Mouse (Mus musculus): ENCODE data around the gene Tsga8.

Tsga8 gene

GRCm38 (mm10) chrX:83487598-83487997, at the start of gene Tsga8:
Gene Tsga8 (minus strand): TSS chrX:83487924.
- no peak for DNase-seq (ENCODE audit: low read depth, low spot score)
